Mouse (Mus musculus) midbrain, embryonic 13.5 days (tissue): ENCODE measurements at regions not wholly inside any gene's neighbourhood (a gene's known extent, or its start where the extent isn't known, plus 50 kb on each side); places are given as distances from the start of the nearest gene placed in this dataset.

ENCODE experiments used
- ATAC-seq: fragments of 200-750 bp; cut with Nextera tagmentation; 2 replicates; pipeline ENCODE4 v1.8.0; 2017; ENCODE audit warnings: mild to moderate bottlenecking, moderate TSS enrichment, moderate library complexity
- H3K27ac ChIP-seq: fragments of 300-500 bp; sonication (generic); 2 replicates; pipeline ENCODE4 v1.5.1; 2015; ENCODE audit warnings: inconsistent platforms, mild to moderate bottlenecking, moderate library complexity
- H3K27me3 ChIP-seq: fragments of 300-500 bp; sonication (generic); 2 replicates; pipeline ENCODE4 v1.6.1; 2015; ENCODE audit warnings: mild to moderate bottlenecking, inconsistent platforms
- H3K36me3 ChIP-seq: fragments of 300-500 bp; sonication (generic); 2 replicates; pipeline ENCODE4 v1.6.1; 2015; ENCODE audit warnings: mild to moderate bottlenecking, inconsistent platforms
- H3K4me1 ChIP-seq: fragments of 300-500 bp; sonication (generic); replicated peaks from 2 replicates; pipeline ENCODE4 v1.6.1; 2015; ENCODE audit warnings: inconsistent platforms
- H3K4me2 ChIP-seq: fragments of 300-500 bp; sonication (generic); replicated peaks from 2 replicates; pipeline ENCODE4 v1.6.1; 2015; ENCODE audit warnings: moderate library complexity, mild to moderate bottlenecking, inconsistent platforms
- H3K4me3 ChIP-seq: fragments of 300-500 bp; sonication (generic); replicated peaks from 2 replicates; pipeline ENCODE4 v1.5.1; 2015; ENCODE audit warnings: mild to moderate bottlenecking, inconsistent platforms
- H3K9ac ChIP-seq: fragments of 300-500 bp; sonication (generic); replicated peaks from 2 replicates; pipeline ENCODE4 v1.6.1; 2015; ENCODE audit warnings: mild to moderate bottlenecking, inconsistent platforms
- H3K9me3 ChIP-seq: fragments of 300-500 bp; sonication (generic); 2 replicates; pipeline ENCODE4 v1.6.1; 2016; ENCODE audit warnings: mild to moderate bottlenecking, inconsistent platforms
- WGBS: fragments of 180-500 bp; shearing (Covaris S2); methylation state at CpG from one replicate; pipeline ENCODE4 v1.1.7; 2015; 5-methylcytosine and 5-hydroxymethylcytosine counted together

DNA sequence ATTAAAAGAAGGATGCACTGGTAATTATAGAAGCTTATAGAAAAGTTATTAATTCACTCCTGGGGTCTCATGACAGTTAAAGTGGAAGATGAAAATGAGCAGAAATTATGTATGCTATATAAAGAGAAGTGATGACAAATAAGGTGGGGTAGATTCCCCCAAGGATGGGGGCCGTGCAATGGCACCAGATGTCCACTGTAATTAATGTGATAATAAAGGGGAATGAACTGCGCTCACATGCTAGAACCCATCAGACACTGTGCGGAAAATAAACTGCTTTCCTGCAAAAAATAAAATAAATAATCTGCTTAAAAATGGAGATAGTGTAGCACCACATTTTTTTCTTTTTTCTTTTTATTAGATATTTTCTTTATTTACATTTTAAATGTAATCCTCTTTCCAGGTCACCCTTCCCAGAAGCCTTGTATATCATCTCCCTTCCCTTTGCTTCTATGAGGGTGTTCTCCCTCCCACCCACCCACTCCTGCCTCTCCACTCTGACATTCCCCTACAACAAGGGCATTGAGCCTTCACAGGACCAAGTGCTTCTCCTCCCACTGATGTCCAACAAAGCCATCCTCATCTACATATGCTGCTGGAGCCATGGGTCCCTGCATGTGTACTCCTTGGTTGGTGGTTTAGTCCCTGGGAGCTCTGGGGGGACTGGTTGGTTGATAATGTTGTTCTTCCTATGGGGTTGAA, 934.0 kb upstream of the Pcdh20 start:
- Histone ChIP-seq H3K27me3 (no peaks in the 10 kb centered on the region), H3K27ac (no peak overlapping the region; the same call in 1 of the 2 replicates)

DNA sequence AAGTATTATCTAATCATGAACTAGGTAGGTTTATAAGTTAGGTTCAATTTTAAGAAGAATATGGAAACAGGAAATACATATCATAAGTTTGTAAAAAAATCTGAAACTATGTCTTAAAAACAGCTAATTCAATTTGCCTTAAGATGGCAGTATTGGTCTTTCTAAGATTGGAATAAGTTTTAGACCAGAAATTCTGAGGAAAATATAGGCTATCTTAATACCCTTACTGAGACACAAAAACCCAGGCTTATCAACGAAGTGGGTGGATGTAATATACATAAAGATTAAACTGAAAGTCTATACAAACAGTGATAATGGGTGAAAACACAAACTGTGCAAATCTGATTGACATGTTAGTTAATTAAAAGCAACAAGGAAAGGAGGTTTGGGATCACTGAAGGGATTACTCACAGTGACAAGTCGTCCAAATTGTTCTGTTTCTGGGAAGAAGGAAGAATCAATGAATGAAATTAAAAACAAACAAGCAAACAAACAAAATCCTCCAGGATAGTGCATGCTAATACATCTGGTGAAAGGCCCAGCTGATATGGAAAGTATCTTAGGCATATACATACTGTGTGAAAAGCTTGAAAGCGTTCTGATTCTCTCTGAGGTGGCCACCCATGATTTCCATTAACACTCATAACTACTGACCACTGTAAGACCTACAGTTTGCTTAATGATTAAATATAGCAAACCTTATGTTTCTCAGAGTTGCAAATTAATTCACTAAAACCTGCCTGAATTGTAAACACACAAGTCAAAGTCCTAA, 931.6 kb upstream of the Pcdh20 start:
- WGBS: 23% methylated on average over 3 of the region's 3 CpGs
- ATAC-seq: peak; percentile 71

More for the DNA sequence above, 934.0 kb upstream of the Pcdh20 start:
- no peak overlapping the region for H3K9ac ChIP-seq
- no peaks in the 10 kb centered on the region for H3K36me3 ChIP-seq
- H3K9me3 ChIP-seq: no peaks in the 10 kb centered on the region
- H3K4me2 ChIP-seq: no peak overlapping the region
- WGBS: 58% methylated on average over 3 of the region's 3 CpGs
- ATAC-seq: peak; percentile 77
- no peaks in the 10 kb centered on the region for H3K4me1 ChIP-seq
- no peak overlapping the region for H3K4me3 ChIP-seq

DNA sequence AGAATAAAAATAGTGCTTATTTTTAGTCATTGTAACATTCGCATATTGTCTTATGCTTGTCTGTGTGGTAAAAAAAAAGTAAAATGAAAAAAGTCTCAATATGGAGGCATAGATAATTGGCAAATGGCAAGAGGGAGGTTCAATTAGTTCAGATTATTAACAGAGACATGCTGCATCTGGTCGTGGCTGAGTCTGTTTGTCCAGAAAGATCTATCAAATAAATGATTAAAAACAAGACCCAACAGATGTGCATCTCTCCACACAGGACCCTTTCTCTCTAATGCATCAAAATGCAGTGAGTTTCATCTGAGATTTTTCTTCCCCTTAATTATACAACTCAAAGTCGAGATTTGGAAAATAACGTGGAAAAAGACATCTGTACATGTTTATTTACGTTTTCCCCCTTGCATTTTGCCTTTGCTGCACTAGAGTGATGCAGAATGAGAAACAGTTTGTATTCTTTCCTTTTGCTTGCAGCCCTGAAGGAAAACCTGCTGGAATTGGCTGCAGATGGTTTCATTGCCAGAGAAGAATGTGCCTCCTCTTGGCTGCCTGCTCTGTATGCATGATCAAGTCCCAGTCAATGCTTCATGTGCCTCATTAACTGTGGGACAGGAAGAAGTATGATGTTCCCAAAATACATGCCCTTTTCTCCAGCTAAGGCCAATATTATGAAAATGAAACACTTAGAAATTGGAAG, 886.0 kb upstream of the Pcdh20 start:
- WGBS: 55% methylated on average over 5 of the region's 5 CpGs

More for the DNA sequence above, 931.6 kb upstream of the Pcdh20 start:
- Histone ChIP-seq H3K27ac (no peak overlapping the region), H3K36me3 (no peaks in the 10 kb centered on the region), H3K9me3 (no peaks in the 10 kb centered on the region), H3K27me3 (no peaks in the 10 kb centered on the region), H3K4me1 (no peaks in the 10 kb centered on the region), H3K4me3 (no peak overlapping the region), H3K9ac (no peak overlapping the region), H3K4me2 (no peak overlapping the region)

DNA sequence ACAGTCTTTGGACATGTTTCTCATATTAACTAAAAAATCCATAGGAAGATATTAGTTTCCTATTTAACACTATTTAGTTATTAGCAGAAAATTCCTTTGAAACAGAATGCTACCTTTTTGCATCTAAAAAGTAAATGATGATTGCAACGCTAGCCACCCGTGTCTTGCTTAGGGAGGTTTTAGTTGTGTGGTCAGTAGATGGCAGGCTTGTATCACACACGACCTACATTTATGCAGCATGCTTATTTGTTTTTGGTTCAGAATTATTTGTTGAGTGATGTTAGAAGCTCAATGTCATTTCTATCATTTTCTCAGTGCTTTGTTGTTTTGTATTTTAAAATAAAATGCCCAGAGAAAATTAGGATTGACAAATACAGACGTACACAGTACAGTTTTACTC, 876.8 kb upstream of the Pcdh20 start:
- 46% methylated on average over 4 of the region's 4 CpGs for WGBS
- no peak for ATAC-seq
- Histone ChIP-seq H3K9me3 (no peaks in the 10 kb centered on the region), H3K36me3 (no peaks in the 10 kb centered on the region), H3K4me3 (no peak overlapping the region), H3K4me2 (no peak overlapping the region), H3K27ac (no peak overlapping the region), H3K4me1 (no peaks in the 10 kb centered on the region), H3K27me3 (no peaks in the 10 kb centered on the region), H3K9ac (no peak overlapping the region)

More for the DNA sequence above, 886.0 kb upstream of the Pcdh20 start:
- no peaks in the 10 kb centered on the region for H3K9me3 ChIP-seq
- H3K27me3 ChIP-seq: no peaks in the 10 kb centered on the region
- H3K27ac ChIP-seq: peak overlapping the region; percentile 41; the same call in 1 of the 2 replicates
- H3K4me1 ChIP-seq: peaks cover 8% of the 10 kb centered on the region; the same call in 1 of the 2 replicates
- no peak overlapping the region for H3K4me2 ChIP-seq
- no peak overlapping the region for H3K4me3 ChIP-seq
- ATAC-seq: 0 out of 2 replicates have a peak, but pooled peaks have one; percentile 43
- no peaks in the 10 kb centered on the region for H3K36me3 ChIP-seq
- no peak overlapping the region for H3K9ac ChIP-seq

DNA sequence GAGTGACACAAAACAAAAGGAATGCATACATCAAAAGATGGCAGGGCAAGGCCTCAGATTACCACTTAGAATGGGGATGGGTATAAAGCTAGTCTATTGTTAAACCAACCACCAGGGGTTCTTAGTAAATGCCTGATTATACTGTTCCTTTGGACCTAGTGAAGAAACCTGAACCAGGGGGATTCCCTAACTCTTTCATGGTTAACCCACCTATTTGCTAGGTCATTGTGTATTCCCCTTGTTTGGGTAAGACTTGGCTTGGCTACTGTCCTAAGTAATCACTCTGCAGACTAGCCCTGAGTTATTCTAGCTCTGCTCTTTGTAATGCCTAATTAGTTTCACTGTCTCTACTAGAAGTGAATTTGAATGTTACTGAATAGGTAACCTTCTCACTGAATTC, 853.9 kb upstream of the Pcdh20 start:
- H3K27ac ChIP-seq: no peak overlapping the region
- no peak overlapping the region for H3K9ac ChIP-seq
- no peaks in the 10 kb centered on the region for H3K9me3 ChIP-seq
- H3K4me3 ChIP-seq: no peak overlapping the region
- no peaks in the 10 kb centered on the region for H3K36me3 ChIP-seq
- H3K27me3 ChIP-seq: no peaks in the 10 kb centered on the region
- H3K4me2 ChIP-seq: no peak overlapping the region
- no peak for ATAC-seq
- H3K4me1 ChIP-seq: no peaks in the 10 kb centered on the region

DNA sequence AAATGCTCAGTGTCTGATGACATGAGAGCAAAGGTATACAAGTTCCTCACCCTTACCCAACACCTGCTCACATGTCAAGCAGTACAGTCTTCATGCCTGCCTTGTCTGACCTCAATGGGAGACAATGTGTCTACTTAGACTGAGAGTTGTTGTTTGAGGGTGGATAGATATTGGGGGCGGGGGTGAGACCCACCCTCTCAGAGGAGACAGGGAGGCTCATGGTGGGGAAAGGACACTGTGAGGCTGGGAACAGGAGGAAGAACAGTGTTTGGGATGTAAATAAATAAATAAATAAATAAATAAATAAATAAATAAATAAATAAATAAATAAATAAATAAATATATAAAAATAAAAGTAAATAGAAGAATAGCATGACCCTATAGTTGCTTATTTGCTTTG, 837.3 kb upstream of the Pcdh20 start:
- no peaks in the 10 kb centered on the region for H3K9me3 ChIP-seq
- no peak for ATAC-seq
- H3K36me3 ChIP-seq: no peaks in the 10 kb centered on the region
- no peak overlapping the region for H3K4me2 ChIP-seq
- H3K9ac ChIP-seq: no peak overlapping the region
- H3K4me3 ChIP-seq: no peak overlapping the region
- no peaks in the 10 kb centered on the region for H3K4me1 ChIP-seq
- no peak overlapping the region for H3K27ac ChIP-seq
- 95% methylated on average over 1 of the region's 1 CpGs for WGBS
- no peaks in the 10 kb centered on the region for H3K27me3 ChIP-seq
